Mouse (Mus musculus) layer of hippocampus, adult 2 months (tissue): ENCODE results near the gene Slc44a1. TPM values are rescaled to one million over a fixed set of nuclear protein-coding genes. Genes with fewer than 3 reads are reported as not detected.

Source experiments
- DNase-seq, 2 experiments: peaks; one replicate each; pipeline ENCODE4 v3.0.0; 2022; ENCODE audit warnings: low spot score in 2 of 2
- H3K27ac ChIP-seq: fragments of 200-600 bp; 2 replicates; pipeline ENCODE4 v1.8.1; 2022
- H3K4me3 ChIP-seq: fragments of 200-600 bp; 2 replicates; pipeline ENCODE4 v1.8.1; 2022; ENCODE audit warnings: mild to moderate bottlenecking
- CTCF ChIP-seq: fragments of 200-600 bp; conservative IDR thresholded peaks from 2 replicates; pipeline ENCODE4 v1.8.1; 2022; ENCODE audit warnings: antibody characterized with exemption, mild to moderate bottlenecking, moderate library complexity
- total RNA-seq, 2 experiments: library from RNA; stranded (reverse); gene quantifications; 2 replicates each; pipeline ENCODE4 v1.2.3; 2021

The Slc44a1 gene
- total RNA-seq, 2 experiments from 2014 or later: 75.0 to 78.4 TPM

DNA sequence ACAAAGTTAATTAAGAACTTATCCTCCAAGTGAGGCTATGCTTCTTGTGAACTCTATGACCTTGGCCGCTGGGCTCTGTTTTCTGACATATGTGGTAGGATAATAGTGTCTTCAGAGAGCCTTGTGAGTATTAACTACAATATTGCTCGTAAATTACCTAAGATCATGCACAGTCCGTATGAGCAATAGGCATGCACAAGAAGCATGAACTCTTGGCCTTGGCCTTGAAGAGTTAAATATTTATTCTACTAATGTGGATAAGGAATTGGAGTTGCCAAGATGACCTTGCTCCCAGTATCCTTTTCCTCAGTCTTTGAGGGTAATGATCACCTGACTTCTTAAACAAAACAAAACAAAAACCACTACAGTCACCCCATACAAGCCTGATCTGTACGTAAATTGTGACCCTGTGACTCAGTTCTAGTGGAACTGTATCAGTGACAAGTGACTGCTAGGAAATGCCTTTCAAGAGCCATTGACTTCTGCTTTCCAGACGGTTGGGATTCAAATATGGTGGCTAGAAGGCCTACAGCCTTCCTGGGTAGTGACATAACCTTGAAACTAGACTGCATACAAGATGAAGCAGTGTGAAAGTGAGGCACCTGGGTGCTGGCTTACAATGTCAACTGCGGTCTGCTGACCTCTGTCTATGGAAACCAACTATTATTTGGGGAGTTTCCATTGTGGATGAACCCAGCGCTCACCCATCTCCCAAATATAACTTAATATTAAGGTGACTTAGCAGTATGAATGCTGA lies 150.7 kb downstream of the Slc44a1 start:
- no peak for DNase-seq
- Histone ChIP-seq H3K4me3 (no peak overlapping the region), H3K27ac (peak overlapping the region; percentile 6; the same call in 1 of the 2 replicates)
- no peak for TF ChIP-seq CTCF

GRCm38 (mm10) chr4:53591536-53591935 lies 151.3 kb downstream of the Slc44a1 start:
- H3K27ac ChIP-seq: peak overlapping the region; percentile 6
- no peak for TF ChIP-seq CTCF
- no peak for DNase-seq
- no peak overlapping the region for H3K4me3 ChIP-seq

DNA sequence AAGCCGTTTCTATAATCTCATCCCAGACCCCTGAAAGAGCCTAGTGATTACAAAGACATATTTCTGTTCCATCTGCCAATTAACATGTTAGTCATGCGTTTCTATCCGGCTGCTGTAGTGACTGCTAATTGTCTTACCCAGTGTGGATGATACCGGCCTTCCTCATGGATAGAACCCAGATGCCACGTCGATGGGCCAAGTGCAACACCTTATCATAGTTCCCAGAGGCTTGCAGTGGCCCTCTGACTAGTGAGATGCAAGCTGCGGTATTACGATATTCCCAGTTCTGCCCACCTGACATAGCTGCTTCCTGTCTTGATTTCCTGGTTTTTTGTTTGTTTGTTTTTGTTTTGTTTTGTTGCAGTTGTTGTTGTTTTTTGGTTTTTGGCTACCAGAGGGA lies 151.7 kb downstream of the Slc44a1 start:
- peak in 1 of 2 experiments; percentile 13 for DNase-seq
- no peak overlapping the region for H3K4me3 ChIP-seq
- H3K27ac ChIP-seq: peak overlapping the region; percentile 6
- TF ChIP-seq CTCF: no peak

- peak overlapping the region; percentile 6 for H3K27ac ChIP-seq
Observed at GRCm38 (mm10) chr4:53592386-53592785, 152.2 kb downstream of the Slc44a1 start.

GRCm38 (mm10) chr4:53594204-53594603 lies 154.0 kb downstream of the Slc44a1 start:
- peak; percentile 93 for TF ChIP-seq CTCF
- H3K27ac ChIP-seq: peak overlapping the region; percentile 40; the same call in 1 of the 2 replicates

More at GRCm38 (mm10) chr4:53592386-53592785, 152.2 kb downstream of the Slc44a1 start:
- DNase-seq: no peak
- no peak overlapping the region for H3K4me3 ChIP-seq
- TF ChIP-seq CTCF: no peak

GRCm38 (mm10) chr4:53595246-53596062 lies 155.2 kb downstream of the Slc44a1 start:
- DNase-seq: no peak
- TF ChIP-seq CTCF: no peak

More at GRCm38 (mm10) chr4:53594204-53594603, 154.0 kb downstream of the Slc44a1 start:
- DNase-seq: peak; percentile 66 to 70
- H3K4me3 ChIP-seq: no peak overlapping the region

GRCm38 (mm10) chr4:53596063-53596895 lies 156.1 kb downstream of the Slc44a1 start:
- no peak overlapping the region for H3K27ac ChIP-seq
- DNase-seq: no peak
- no peak overlapping the region for H3K4me3 ChIP-seq
- TF ChIP-seq CTCF: no peak

More at GRCm38 (mm10) chr4:53595246-53596062, 155.2 kb downstream of the Slc44a1 start:
- Histone ChIP-seq H3K27ac (no peak overlapping the region), H3K4me3 (no peak overlapping the region)

DNA sequence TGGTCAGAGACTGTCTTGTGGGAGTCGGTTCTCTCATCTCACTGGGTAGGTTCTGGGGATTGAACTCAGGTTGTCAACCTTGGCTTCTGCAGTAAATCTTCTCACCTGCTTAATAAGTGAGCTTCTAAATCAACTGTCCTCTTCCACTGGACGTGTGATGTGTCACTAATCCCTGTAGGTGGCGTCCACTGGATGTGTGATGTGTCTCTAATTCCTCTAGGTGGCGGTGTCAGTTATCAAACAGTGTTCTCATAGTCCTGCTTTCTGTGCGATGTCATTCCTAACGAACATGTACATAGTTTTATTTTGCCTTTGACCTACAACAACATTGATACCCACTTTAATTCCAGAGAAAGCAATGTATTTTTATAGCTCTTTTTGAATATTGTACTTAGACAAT lies 160.2 kb downstream of the Slc44a1 start:
- Histone ChIP-seq H3K4me3 (no peak overlapping the region), H3K27ac (no peak overlapping the region)
- peak; percentile 86 for TF ChIP-seq CTCF
- DNase-seq: no peak

DNA sequence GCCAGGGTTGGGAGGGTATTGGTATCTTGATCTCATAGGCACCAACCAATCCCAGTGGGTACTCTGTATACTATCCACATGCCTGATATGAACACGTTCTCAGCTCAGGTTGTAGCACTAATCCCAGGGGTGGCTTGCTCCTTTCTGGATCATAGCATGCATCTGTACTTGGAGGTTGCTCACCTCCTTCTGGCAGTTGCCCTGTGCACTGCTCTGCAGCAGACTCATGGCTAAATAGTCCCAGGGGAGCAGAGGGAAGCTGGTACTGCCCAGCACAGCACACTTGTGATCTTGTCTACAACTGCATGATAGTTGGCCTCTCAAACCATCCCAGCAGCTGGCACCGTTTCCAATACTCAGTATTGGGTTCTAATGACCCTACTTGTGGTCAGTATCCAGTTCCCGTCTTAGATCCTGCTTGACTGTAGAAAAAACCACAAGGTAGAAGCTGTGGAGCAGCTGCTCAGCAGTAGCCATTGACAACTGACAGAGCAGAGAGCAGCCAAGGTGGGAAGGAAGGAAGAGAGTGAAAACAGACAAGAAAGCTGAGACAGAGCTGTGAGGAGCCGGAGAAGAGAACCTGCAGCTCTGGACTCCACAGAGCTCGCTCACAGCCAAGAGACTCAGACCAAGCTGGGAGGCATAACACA lies 174.5 kb downstream of the Slc44a1 start:
- DNase-seq: no peak
- no peak overlapping the region for H3K4me3 ChIP-seq
- TF ChIP-seq CTCF: no peak
- H3K27ac ChIP-seq: no peak overlapping the region

DNA sequence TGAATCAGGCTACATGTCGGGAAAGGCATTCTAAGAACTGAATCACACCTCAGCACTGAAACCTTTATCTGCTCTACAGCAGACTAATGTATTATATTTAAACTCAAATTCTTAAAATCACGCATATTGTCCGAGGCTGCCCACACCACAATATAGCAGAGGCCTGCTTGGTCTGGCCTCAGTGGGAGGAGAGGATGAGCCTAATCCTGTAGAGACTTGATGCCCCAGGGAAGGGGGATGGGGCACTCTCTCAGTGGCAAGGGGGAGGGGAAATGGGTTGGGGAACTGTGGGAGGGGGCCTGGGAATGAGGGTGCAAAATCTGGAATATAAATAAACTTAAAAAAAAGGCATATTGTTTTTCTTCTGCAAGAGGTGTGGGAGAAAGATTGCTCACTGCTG lies 177.8 kb downstream of the Slc44a1 start:
- H3K4me3 ChIP-seq: no peak overlapping the region
- TF ChIP-seq CTCF: no peak
- DNase-seq: no peak
- H3K27ac ChIP-seq: no peak overlapping the region

GRCm38 (mm10) chr4:53620104-53620503 lies 179.9 kb downstream of the Slc44a1 start:
- H3K27ac ChIP-seq: no peak overlapping the region

GRCm38 (mm10) chr4:53621084-53621483 lies 180.9 kb downstream of the Slc44a1 start:
- no peak for TF ChIP-seq CTCF
- H3K4me3 ChIP-seq: no peak overlapping the region
- no peak overlapping the region for H3K27ac ChIP-seq
- DNase-seq: no peak

More at GRCm38 (mm10) chr4:53620104-53620503, 179.9 kb downstream of the Slc44a1 start:
- H3K4me3 ChIP-seq: no peak overlapping the region
- TF ChIP-seq CTCF: no peak
- no peak for DNase-seq
